Comparison of ENCODE assay signal across 12 mouse cellular contexts in the genomic region with DNA sequence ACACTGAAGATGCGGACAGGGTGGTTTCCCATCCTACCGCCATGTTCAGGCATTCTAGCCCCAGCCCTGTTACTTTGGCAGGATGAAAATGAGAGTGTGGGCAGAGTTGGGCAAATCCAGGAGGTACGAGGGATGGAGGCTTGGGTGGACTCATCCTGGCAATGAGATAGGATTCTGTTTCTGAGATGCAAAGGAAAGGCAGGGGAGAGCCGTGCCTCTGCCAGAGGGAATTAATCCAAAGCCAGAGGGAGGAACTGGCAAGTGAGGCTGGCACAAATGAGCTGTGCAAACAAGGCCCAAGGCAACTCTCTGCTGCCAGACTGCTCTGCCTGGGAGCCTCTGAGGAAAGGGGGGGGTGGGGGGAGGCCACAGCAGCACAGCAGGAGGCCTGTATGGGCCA.
DNase-seq lines count a peak whose midpoint lies in the region; ATAC-seq lines count a peak whose summit lies in the region.
"Had no signal": no experiment of that assay in that cellular context is flagged by ENCODE, and none has a peak within 500 bp of the region (broad histone marks: within the 10 kb centered on the region; RNA-seq: fewer than 3 reads in every experiment).

No protein-coding gene starts in this region.

- no peak for DNase-seq in forebrain, embryonic 11.5 days (ENCODE audit: low spot score)
- DNase-seq in cerebellum, postnatal 14 days: peak; percentile 73 to 84
- peak; percentile 89 for DNase-seq in layer of hippocampus, adult 9-11 months
- DNase-seq in right cerebral cortex, adult 2 months (ENCODE audit: low spot score in 2 of 2): peak; percentile 35 to 58
- DNase-seq in heart, postnatal 4 days: no peak
- no peak for DNase-seq in lung, postnatal 10 days
- DNase-seq: heart, postnatal 14 days had no signal

- no peak overlapping the region for H3K4me2 ChIP-seq in forebrain, embryonic 13.5 days
- H3K4me2 ChIP-seq in forebrain, embryonic 11.5 days (ENCODE audit: low read depth, low read length, severe bottlenecking): no peak overlapping the region

- H3K27me3 ChIP-seq in forebrain, embryonic 13.5 days: no peaks in the 10 kb centered on the region
- H3K27me3 ChIP-seq in forebrain, embryonic 11.5 days (ENCODE audit: control insufficient read depth, insufficient read depth, low read length): no peaks in the 10 kb centered on the region

- no peak overlapping the region for H3K9ac ChIP-seq in forebrain, embryonic 13.5 days
- H3K9ac ChIP-seq in forebrain, embryonic 11.5 days (ENCODE audit: low read length): no peak overlapping the region
- H3K9ac ChIP-seq: liver, embryonic 14.5 days had no signal

- no peaks in the 10 kb centered on the region for H3K4me1 ChIP-seq in forebrain, embryonic 13.5 days
- H3K4me1 ChIP-seq in forebrain, embryonic 11.5 days (replicated peaks; ENCODE audit: control insufficient read depth, insufficient read depth, low read length): no peaks in the 10 kb centered on the region
- H3K4me1 ChIP-seq: embryonic facial prominence, embryonic 10.5 days had no signal

- no peak overlapping the region for H3K27ac ChIP-seq in forebrain, embryonic 13.5 days
- no peak overlapping the region for H3K27ac ChIP-seq in forebrain, embryonic 11.5 days (ENCODE audit: low read depth, low read length)
- H3K27ac ChIP-seq: embryonic facial prominence, embryonic 10.5 days; liver, embryonic 14.5 days had no signal

- H3K36me3 ChIP-seq in forebrain, embryonic 13.5 days (ENCODE audit: poor library complexity, severe bottlenecking): no peaks in the 10 kb centered on the region
- no peaks in the 10 kb centered on the region for H3K36me3 ChIP-seq in forebrain, embryonic 11.5 days (ENCODE audit: control insufficient read depth, insufficient read depth, low read length)
- H3K36me3 ChIP-seq: embryonic facial prominence, embryonic 10.5 days; G1E had no signal

- WGBS in forebrain, embryonic 13.5 days: 83% methylated on average over 4 of the region's 4 CpGs
- 82% methylated on average over 4 of the region's 4 CpGs for WGBS in forebrain, embryonic 11.5 days

- no peak overlapping the region for H3K4me3 ChIP-seq in forebrain, embryonic 13.5 days
- H3K4me3 ChIP-seq in forebrain, embryonic 11.5 days (ENCODE audit: low read depth, low read length): no peak overlapping the region
- H3K4me3 ChIP-seq: embryonic facial prominence, embryonic 10.5 days had no signal

- H3K9me3 ChIP-seq in forebrain, embryonic 13.5 days (replicated peaks): no peaks in the 10 kb centered on the region
- H3K9me3 ChIP-seq in forebrain, embryonic 11.5 days (ENCODE audit: control insufficient read depth, low read length): no peaks in the 10 kb centered on the region
- H3K9me3 ChIP-seq: embryonic facial prominence, embryonic 10.5 days had no signal

- ATAC-seq in forebrain, embryonic 13.5 days: 0 out of 2 replicates have a peak, but pooled peaks have one; percentile 45
- no peak for ATAC-seq in forebrain, embryonic 11.5 days (replicated peaks; ENCODE audit: low FRiP score)
- no peak for ATAC-seq in monocyte, adult 5-6 weeks (replicated peaks; ENCODE audit: insufficient number of reproducible peaks, low FRiP score, low TSS enrichment, poor library complexity, severe bottlenecking)

Comparison
In these comparisons a context has a peak if more than half of its experiments do, and no peak if none do; other contexts are left out.
1. DNase-seq: peak in cerebellum, postnatal 14 days (2 of 2), layer of hippocampus, adult 9-11 months (single experiment) and right cerebral cortex, adult 2 months (2 of 2); none in forebrain, embryonic 11.5 days (single experiment), heart, postnatal 4 days (single experiment) and lung, postnatal 10 days (single experiment).